Mouse (Mus musculus) hindbrain, embryonic 16.5 days (tissue): ENCODE results near the gene Themis2. TPM values are rescaled to one million over a fixed set of nuclear protein-coding genes. Genes with fewer than 3 reads are reported as not detected.
"Not testable (repeated sequence)": the region's sequence is repeated elsewhere in the genome, so short reads cannot be mapped to it uniquely, and the experiment has no call there.

ENCODE experiments used
- ATAC-seq: fragments of 200-750 bp; cut with Nextera tagmentation; 2 replicates; pipeline ENCODE4 v1.8.0; 2017; ENCODE audit warnings: moderate TSS enrichment, moderate library complexity
- H3K27ac ChIP-seq: fragments of 300-500 bp; sonication (generic); 2 replicates; pipeline ENCODE4 v1.5.1; 2014; ENCODE audit warnings: low read depth, mild to moderate bottlenecking, control low read depth, low read length, moderate library complexity
- H3K27me3 ChIP-seq: fragments of 300-500 bp; sonication (generic); replicated peaks from 2 replicates; pipeline ENCODE4 v1.6.1; 2014; ENCODE audit warnings: low read length; ENCODE audit not compliant: control insufficient read depth, insufficient read depth
- H3K36me3 ChIP-seq: fragments of 300-500 bp; sonication (generic); 2 replicates; pipeline ENCODE4 v1.6.1; 2014; ENCODE audit warnings: mild to moderate bottlenecking, low read length, moderate library complexity, mixed read lengths; ENCODE audit not compliant: control insufficient read depth, insufficient read depth
- H3K4me1 ChIP-seq: fragments of 300-500 bp; sonication (generic); 2 replicates; pipeline ENCODE4 v1.6.1; 2014; ENCODE audit warnings: low read depth, low read length; ENCODE audit not compliant: control insufficient read depth, insufficient read depth
- H3K4me2 ChIP-seq: fragments of 300-500 bp; sonication (generic); 2 replicates; pipeline ENCODE4 v1.6.1; 2014; ENCODE audit warnings: mild to moderate bottlenecking, low read length, control low read depth, moderate library complexity
- H3K4me3 ChIP-seq: fragments of 300-500 bp; sonication (generic); 2 replicates; pipeline ENCODE4 v1.5.1; 2014; ENCODE audit warnings: mild to moderate bottlenecking, low read length, control low read depth, moderate library complexity
- H3K9ac ChIP-seq: fragments of 300-500 bp; sonication (generic); 2 replicates; pipeline ENCODE4 v1.6.1; 2014; ENCODE audit warnings: low read depth, mild to moderate bottlenecking, control low read depth, low read length, moderate library complexity
- H3K9me3 ChIP-seq: fragments of 300-500 bp; sonication (generic); 2 replicates; pipeline ENCODE4 v1.6.1; 2014; ENCODE audit warnings: mild to moderate bottlenecking, low read length, moderate library complexity; ENCODE audit not compliant: control insufficient read depth
- WGBS: fragments of 180-500 bp; shearing (Covaris S2); extraction: QIAGEN DNeasy Blood & Tissue Kit; methylation state at CpG from one replicate; pipeline ENCODE4 v1.1.7; 2014; 5-methylcytosine and 5-hydroxymethylcytosine counted together
- polyA plus RNA-seq: library from polyadenylated mRNA; unstranded; fragments of >200 nt; fragmentation: Nextera tagmentation; extraction: Ambion mirVana; gene quantifications from 2 replicates; pipeline ENCODE4 v1.2.1, GENCODE M21; 2015

Themis2 gene
- polyA plus RNA-seq, 1 experiment from 2014 or later = 0.36 TPM

DNA sequence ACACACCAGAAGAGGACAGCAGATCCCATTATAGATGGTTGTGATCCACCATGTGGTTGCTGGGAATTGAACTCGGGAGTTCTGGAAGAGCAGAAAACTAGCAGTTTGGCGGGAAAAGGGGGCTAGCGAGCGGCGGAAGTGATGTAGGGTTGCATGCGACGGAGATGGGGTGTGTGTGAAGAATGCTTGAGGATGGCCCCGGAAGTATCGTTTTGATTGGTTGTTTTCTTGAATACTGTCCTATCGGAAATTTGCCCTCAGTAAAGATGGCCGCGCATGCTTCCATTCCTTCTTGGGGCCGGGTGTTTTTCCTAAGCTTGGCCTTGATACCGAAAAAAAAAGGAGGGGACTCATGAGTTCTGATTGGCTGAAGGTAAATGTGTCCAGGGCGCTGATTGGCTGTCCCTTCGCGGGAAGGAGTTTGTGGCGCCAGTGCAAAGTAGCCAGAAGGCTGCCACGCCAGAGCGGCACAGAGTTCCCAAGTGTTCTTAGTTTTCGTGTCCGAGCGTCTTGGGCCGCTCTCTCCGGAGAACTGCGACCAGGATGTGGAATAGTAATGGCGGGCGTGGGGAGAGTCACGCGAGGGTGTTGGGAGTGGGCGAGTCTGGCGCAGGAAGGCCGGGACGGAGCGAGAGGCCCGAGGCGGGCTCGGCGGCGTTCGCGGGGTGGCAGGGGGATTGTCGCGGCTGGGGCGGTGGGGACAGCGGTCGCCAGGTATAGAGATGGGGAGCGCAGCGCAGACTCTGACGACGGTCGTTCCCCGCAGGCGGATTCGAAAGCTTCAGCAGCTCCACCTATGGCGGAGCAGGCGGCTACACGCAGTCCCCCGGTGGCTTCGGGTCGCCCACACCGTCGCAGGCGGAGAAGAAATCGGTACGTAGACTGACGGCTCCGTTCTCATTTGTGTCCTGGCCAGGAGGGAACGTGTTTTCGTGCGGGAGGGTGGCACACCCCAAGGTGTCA lies 28.0 kb downstream of the Themis2 start, which contains the start of gene Rpa2:
Rpa2 (plus strand) TSS at position 419 of the 963 bp plus-strand sequence.
- Histone ChIP-seq H3K4me1 (peaks cover 7% of the 10 kb centered on the region), H3K4me2 (peak within 1 kb of the TSS; percentile 89), H3K27me3 (no peaks in the 10 kb centered on the region), H3K4me3 (peak within 1 kb of the TSS; percentile 86), H3K9ac (peak within 1 kb of the TSS; percentile 71), H3K27ac (peak within 1 kb of the TSS; percentile 40; the same call in 1 of the 2 replicates), H3K36me3 (peaks cover 6% of the 10 kb centered on the region; the same call in 1 of the 2 replicates), H3K9me3 (no peaks in the 10 kb centered on the region)
- WGBS = under 1% methylated on average over 56 of the region's 71 CpGs
- ATAC-seq = peak; percentile 99

GRCm38 (mm10) chr4:132763125-132763524 lies 33.1 kb downstream of the Themis2 start:
- ATAC-seq, H3K9me3 ChIP-seq, H3K4me3 ChIP-seq, H3K9ac ChIP-seq, H3K36me3 ChIP-seq, H3K27me3 ChIP-seq, H3K27ac ChIP-seq, H3K4me1 ChIP-seq, H3K4me2 ChIP-seq: not testable (repeated sequence)
- WGBS = 82% methylated on average over 3 of the region's 3 CpGs

DNA sequence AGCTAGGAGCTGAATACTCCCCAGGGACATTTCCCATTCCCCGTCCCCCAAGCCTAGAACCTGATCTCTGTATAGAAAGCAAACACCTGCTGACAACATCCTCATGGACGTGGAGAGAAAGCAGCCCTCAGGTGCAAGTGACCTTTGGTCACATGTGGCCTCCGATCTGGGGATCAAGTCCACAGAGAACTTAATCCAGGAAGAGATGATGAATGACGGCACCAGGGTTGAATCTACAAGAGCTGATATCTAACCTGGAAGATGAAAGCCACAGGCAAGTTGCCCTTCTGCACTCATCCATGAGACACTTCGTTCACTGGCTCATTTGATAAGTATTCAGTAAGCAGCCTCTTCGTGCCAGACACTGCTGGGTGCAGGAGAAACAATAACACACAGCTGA lies 33.6 kb downstream of the Themis2 start:
- Histone ChIP-seq H3K4me1 (no peaks in the 10 kb centered on the region), H3K9ac (no peak overlapping the region), H3K9me3 (no peaks in the 10 kb centered on the region), H3K27me3 (0 out of 2 replicates have a peak, but pooled peaks cover under 1% of the 10 kb centered on the region), H3K27ac (no peak overlapping the region), H3K4me2 (no peak overlapping the region), H3K36me3 (no peaks in the 10 kb centered on the region), H3K4me3 (no peak overlapping the region)
- ATAC-seq = no peak
- WGBS = 73% methylated on average over 6 of the region's 6 CpGs

DNA sequence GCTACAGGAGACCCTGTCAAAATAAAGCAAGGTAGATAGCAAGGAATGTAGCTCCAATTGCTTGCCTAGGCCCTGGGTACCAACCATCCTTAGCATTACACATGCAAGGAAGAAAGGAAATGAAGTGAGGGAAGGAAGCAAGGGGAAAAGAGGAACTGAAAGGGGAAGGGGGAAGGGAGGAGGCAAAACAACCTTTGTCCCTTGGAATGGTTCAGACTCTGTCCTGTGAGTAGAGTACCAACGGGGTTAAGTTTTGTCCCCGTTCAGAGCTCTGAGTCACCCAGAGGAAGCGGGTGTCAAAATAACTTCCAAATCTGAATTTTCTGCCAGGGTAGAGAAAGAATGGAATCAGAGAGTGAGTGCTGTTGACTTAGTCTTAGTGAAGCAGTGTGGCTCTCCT lies 35.9 kb downstream of the Themis2 start:
- ATAC-seq = no peak
- Histone ChIP-seq H3K4me1 (peaks cover 4% of the 10 kb centered on the region; the same call in 1 of the 2 replicates), H3K36me3 (no peaks in the 10 kb centered on the region), H3K27me3 (0 out of 2 replicates have a peak, but pooled peaks cover 5% of the 10 kb centered on the region), H3K4me2 (no peak overlapping the region), H3K27ac (no peak overlapping the region), H3K4me3 (no peak overlapping the region), H3K9ac (no peak overlapping the region), H3K9me3 (no peaks in the 10 kb centered on the region)
- WGBS = 74% methylated on average over 3 of the region's 3 CpGs

DNA sequence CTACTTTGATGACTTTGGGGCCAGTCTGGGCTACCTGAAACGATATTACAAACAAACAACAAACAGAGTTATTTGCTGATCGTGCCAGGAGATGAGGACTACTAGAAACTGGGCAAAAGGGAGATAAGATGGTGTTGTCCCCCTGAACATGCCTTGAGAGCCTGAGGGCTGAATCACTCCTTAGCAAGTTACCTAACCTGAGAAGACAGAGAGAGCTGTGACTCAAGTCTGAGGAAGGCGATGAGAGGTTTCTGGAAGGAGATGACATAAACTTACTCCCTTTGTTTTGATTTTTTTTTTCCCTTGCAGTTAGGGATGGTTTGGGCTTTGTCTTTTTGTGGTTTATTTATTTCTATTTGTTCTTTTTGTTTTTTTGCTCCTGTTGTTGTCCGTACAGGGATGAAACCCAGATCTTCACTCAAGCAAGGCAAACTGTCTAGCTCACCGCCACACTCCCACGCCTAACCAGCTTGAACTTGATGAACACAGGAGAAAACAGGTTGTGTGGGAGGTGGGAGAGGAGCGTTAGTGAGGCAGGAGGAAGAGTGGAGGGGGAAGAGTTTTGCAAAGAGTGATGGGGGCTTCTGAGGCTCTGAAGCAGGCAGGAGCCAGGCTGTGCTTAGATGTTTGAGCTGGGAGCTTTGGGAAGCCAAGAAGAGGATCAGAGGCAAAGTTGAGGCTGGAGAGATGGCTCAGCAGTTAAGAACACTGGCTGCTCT lies 38.4 kb downstream of the Themis2 start:
- Histone ChIP-seq H3K9ac (no peak overlapping the region), H3K9me3 (no peaks in the 10 kb centered on the region), H3K27ac (no peak overlapping the region), H3K4me1 (peaks cover 4% of the 10 kb centered on the region; the same call in 1 of the 2 replicates), H3K4me3 (no peak overlapping the region), H3K36me3 (no peaks in the 10 kb centered on the region), H3K4me2 (no peak overlapping the region; the same call in 1 of the 2 replicates), H3K27me3 (0 out of 2 replicates have a peak, but pooled peaks cover 5% of the 10 kb centered on the region)
- 84% methylated on average over 7 of the region's 7 CpGs for WGBS
- ATAC-seq = no peak

GRCm38 (mm10) chr4:132756974-132757373 lies 39.2 kb downstream of the Themis2 start, which contains the start of gene Smpdl3b:
Smpdl3b (minus strand) TSS chr4:132757252.
- H3K27me3 ChIP-seq = 0 out of 2 replicates have a peak, but pooled peaks cover 5% of the 10 kb centered on the region
- H3K9me3 ChIP-seq = no peaks in the 10 kb centered on the region
- peak within 1 kb of the TSS; percentile 52 for H3K9ac ChIP-seq
- peak within 1 kb of the TSS; percentile 45 for H3K4me3 ChIP-seq
- no peak within 1 kb of the TSS for H3K27ac ChIP-seq
- no peaks in the 10 kb centered on the region for H3K36me3 ChIP-seq
- H3K4me2 ChIP-seq = peak within 1 kb of the TSS; percentile 90
- H3K4me1 ChIP-seq = peaks cover 4% of the 10 kb centered on the region; the same call in 1 of the 2 replicates
- WGBS = under 1% methylated on average over 22 of the region's 22 CpGs
- ATAC-seq = peak; percentile 86

DNA sequence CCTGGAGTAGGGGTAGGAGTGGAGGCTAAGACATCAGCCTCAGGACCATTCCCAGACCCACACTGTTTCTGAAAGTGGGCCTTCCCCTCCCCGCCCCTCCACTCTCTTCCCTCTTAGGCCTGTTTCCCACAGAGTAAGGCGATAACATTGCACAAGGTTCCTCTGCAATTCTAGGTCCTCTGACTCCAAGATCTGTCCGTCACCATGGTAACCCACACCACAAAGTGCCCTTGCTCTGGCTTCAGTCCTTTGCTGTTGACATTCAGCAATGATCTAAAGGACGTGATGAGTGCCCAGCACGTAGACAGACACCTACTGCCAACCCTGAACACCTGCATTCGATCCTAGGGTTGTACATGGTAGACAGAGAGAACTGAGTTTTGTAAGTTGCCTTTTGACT lies 43.2 kb downstream of the Themis2 start:
- peaks cover 4% of the 10 kb centered on the region; the same call in 1 of the 2 replicates for H3K4me1 ChIP-seq
- 0 out of 2 replicates have a peak, but pooled peaks cover 5% of the 10 kb centered on the region for H3K27me3 ChIP-seq
- H3K4me2 ChIP-seq = no peak overlapping the region
- no peaks in the 10 kb centered on the region for H3K36me3 ChIP-seq
- no peak overlapping the region for H3K4me3 ChIP-seq
- no peaks in the 10 kb centered on the region for H3K9me3 ChIP-seq
- 72% methylated on average over 6 of the region's 6 CpGs for WGBS
- H3K27ac ChIP-seq = no peak overlapping the region
- H3K9ac ChIP-seq = no peak overlapping the region; the same call in 1 of the 2 replicates
- no peak for ATAC-seq

- H3K9ac ChIP-seq = no peak overlapping the region
- WGBS = 88% methylated on average over 6 of the region's 6 CpGs
- H3K27me3 ChIP-seq = no peaks in the 10 kb centered on the region
- H3K4me2 ChIP-seq = no peak overlapping the region
- no peaks in the 10 kb centered on the region for H3K9me3 ChIP-seq
- no peak overlapping the region for H3K4me3 ChIP-seq
- H3K36me3 ChIP-seq = no peaks in the 10 kb centered on the region
- ATAC-seq = no peak
- H3K27ac ChIP-seq = no peak overlapping the region
- peaks cover under 1% of the 10 kb centered on the region; the same call in 1 of the 2 replicates for H3K4me1 ChIP-seq
Observed at GRCm38 (mm10) chr4:132749258-132749982, 46.8 kb downstream of the Themis2 start.
